Mouse (Mus musculus): ENCODE measurements at regions not wholly inside any gene's neighbourhood (a gene's known extent, or its start where the extent isn't known, plus 50 kb on each side); places are given as distances from the start of the nearest gene placed in this dataset.

GRCm38 (mm10) chr10:67439042-67439635 is 96.1 kb upstream of the Egr2 start:
- no peak for DNase-seq (ENCODE audit: low spot score in 2 of 2)

GRCm38 (mm10) chr10:67439844-67440243 is 95.4 kb upstream of the Egr2 start:
- DNase-seq (ENCODE audit: low spot score in 2 of 2), result no peak

GRCm38 (mm10) chr10:67441243-67441642 is 94.0 kb upstream of the Egr2 start:
- DNase-seq (ENCODE audit: low spot score in 2 of 2), result no peak

GRCm38 (mm10) chr10:67448875-67449274 is 86.4 kb upstream of the Egr2 start:
- DNase-seq (ENCODE audit: low spot score in 2 of 2), result no peak

GRCm38 (mm10) chr10:67454149-67454548 is 81.1 kb upstream of the Egr2 start:
- no peak for DNase-seq (ENCODE audit: low spot score in 2 of 2)

- DNase-seq (ENCODE audit: low spot score in 2 of 2), result peak in 1 of 2 experiments; percentile 3
Measured at GRCm38 (mm10) chr10:67458447-67459272, 76.6 kb upstream of the Egr2 start.

GRCm38 (mm10) chr10:67461321-67461720 is 74.0 kb upstream of the Egr2 start:
- DNase-seq (ENCODE audit: low spot score in 2 of 2), result no peak

GRCm38 (mm10) chr10:67461862-67462261 is 73.4 kb upstream of the Egr2 start:
- DNase-seq (ENCODE audit: low spot score in 2 of 2), result no peak

GRCm38 (mm10) chr10:67468724-67469123 is 66.6 kb upstream of the Egr2 start:
- no peak for DNase-seq (ENCODE audit: low spot score in 2 of 2)

- DNase-seq (ENCODE audit: low spot score in 2 of 2), result no peak
Measured at GRCm38 (mm10) chr10:67473016-67473415, 62.3 kb upstream of the Egr2 start.

GRCm38 (mm10) chr10:67474336-67474735 is 60.9 kb upstream of the Egr2 start:
- DNase-seq (ENCODE audit: low spot score in 2 of 2), result no peak

- DNase-seq (ENCODE audit: low spot score in 2 of 2), result no peak
Measured at GRCm38 (mm10) chr10:67482268-67482667, 53.0 kb upstream of the Egr2 start.

- no peak for DNase-seq (ENCODE audit: low spot score in 2 of 2)
Measured at GRCm38 (mm10) chr10:67483371-67483770, 51.9 kb upstream of the Egr2 start.

- DNase-seq (ENCODE audit: low spot score in 2 of 2), result no peak
Measured at GRCm38 (mm10) chr10:67484091-67484745, 51.1 kb upstream of the Egr2 start.

All from urinary bladder, adult 18-20 months (tissue).